Mouse (Mus musculus) kidney, embryonic 16.5 days (tissue): ENCODE measurements at regions not wholly inside any gene's neighbourhood (a gene's known extent, or its start where the extent isn't known, plus 50 kb on each side); places are given as distances from the start of the nearest gene placed in this dataset.
A peak's percentile ranks its signal among the peaks of the same experiment; 100 is the strongest.

Source experiments
- ATAC-seq: fragments of 200-750 bp; cut with Nextera tagmentation; 2 replicates; pipeline ENCODE4 v1.8.0; 2017; ENCODE audit warnings: moderate TSS enrichment; ENCODE audit not compliant: low FRiP score, low TSS enrichment
- H3K27ac ChIP-seq: fragments of 300-500 bp; sonication (generic); 2 replicates; pipeline ENCODE4 v1.5.1; 2014; ENCODE audit warnings: low read length
- H3K27me3 ChIP-seq: fragments of 300-500 bp; sonication (generic); 2 replicates; pipeline ENCODE4 v1.6.1; 2014; ENCODE audit warnings: low read length, control low read depth, mixed read lengths; ENCODE audit not compliant: insufficient read depth
- H3K36me3 ChIP-seq: fragments of 300-500 bp; sonication (generic); 2 replicates; pipeline ENCODE4 v1.6.1; 2014; ENCODE audit warnings: low read length, control low read depth, mixed read lengths; ENCODE audit not compliant: insufficient read depth
- H3K4me1 ChIP-seq: fragments of 300-500 bp; sonication (generic); 2 replicates; pipeline ENCODE4 v1.6.1; 2014; ENCODE audit warnings: low read length, control low read depth, mixed read lengths; ENCODE audit not compliant: insufficient read depth
- H3K4me2 ChIP-seq: fragments of 300-500 bp; sonication (generic); replicated peaks from 2 replicates; pipeline ENCODE4 v1.6.1; 2014; ENCODE audit warnings: low read depth, low read length
- H3K4me3 ChIP-seq: fragments of 300-500 bp; sonication (generic); 2 replicates; pipeline ENCODE4 v1.5.1; 2014; ENCODE audit warnings: mild to moderate bottlenecking, low read length
- H3K9ac ChIP-seq: fragments of 300-500 bp; sonication (generic); replicated peaks from 2 replicates; pipeline ENCODE4 v1.6.1; 2014; ENCODE audit warnings: low read length
- H3K9me3 ChIP-seq: fragments of 300-500 bp; sonication (generic); 2 replicates; pipeline ENCODE4 v1.6.1; 2016; ENCODE audit warnings: low read length, control low read depth
- WGBS: fragments of 180-500 bp; shearing (Covaris S2); extraction: QIAGEN DNeasy Blood & Tissue Kit; methylation state at CpG from one replicate; pipeline ENCODE4 v1.1.7; 2014; 5-methylcytosine and 5-hydroxymethylcytosine counted together

- H3K4me2 ChIP-seq, result no peak overlapping the region
- no peak overlapping the region for H3K9ac ChIP-seq
- no peaks in the 10 kb centered on the region for H3K4me1 ChIP-seq
- no peaks in the 10 kb centered on the region for H3K36me3 ChIP-seq
- no peak overlapping the region for H3K4me3 ChIP-seq
- no peaks in the 10 kb centered on the region for H3K9me3 ChIP-seq
- peak; percentile 96 for ATAC-seq
- no peaks in the 10 kb centered on the region for H3K27me3 ChIP-seq
- WGBS, result 79% methylated on average over 1 of the region's 1 CpGs
- H3K27ac ChIP-seq, result peak overlapping the region; percentile 43; the same call in 1 of the 2 replicates
Observed at GRCm38 (mm10) chr16:88412287-88412686, 94.5 kb downstream of the Cldn17 start.

DNA sequence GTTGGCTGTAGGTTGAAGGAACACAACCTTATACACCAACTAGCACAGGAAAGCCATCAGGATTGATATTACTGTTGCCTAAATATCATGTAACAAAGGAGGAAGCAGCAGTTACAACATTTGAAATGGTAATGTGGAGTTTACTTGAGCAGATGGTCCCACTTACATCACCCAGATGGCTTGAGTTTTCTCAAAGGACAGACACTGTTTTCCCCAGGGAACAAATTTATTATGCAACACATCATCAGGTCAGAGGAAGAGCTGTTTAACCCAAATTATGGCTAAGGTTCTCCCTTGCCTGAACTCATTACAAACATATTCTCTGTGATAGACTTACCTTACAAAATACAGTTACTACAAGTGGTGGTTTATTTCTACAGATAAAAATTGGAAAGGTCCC lies 98.6 kb downstream of the Cldn17 start:
- no peak overlapping the region for H3K27ac ChIP-seq
- H3K9ac ChIP-seq, result no peak overlapping the region
- no peaks in the 10 kb centered on the region for H3K9me3 ChIP-seq
- no peak overlapping the region for H3K4me2 ChIP-seq
- H3K4me1 ChIP-seq, result no peaks in the 10 kb centered on the region
- H3K27me3 ChIP-seq, result no peaks in the 10 kb centered on the region
- H3K36me3 ChIP-seq, result no peaks in the 10 kb centered on the region
- no peak for ATAC-seq
- no peak overlapping the region for H3K4me3 ChIP-seq

- H3K4me3 ChIP-seq, result no peak overlapping the region
- 80% methylated on average over 4 of the region's 4 CpGs for whole genome bisulfite sequencing
- H3K9me3 ChIP-seq, result no peaks in the 10 kb centered on the region
- no peak overlapping the region for H3K9ac ChIP-seq
- H3K4me1 ChIP-seq, result no peaks in the 10 kb centered on the region
- no peaks in the 10 kb centered on the region for H3K36me3 ChIP-seq
- H3K4me2 ChIP-seq, result no peak overlapping the region
- no peak overlapping the region for H3K27ac ChIP-seq
- no peaks in the 10 kb centered on the region for H3K27me3 ChIP-seq
- no peak for ATAC-seq
Observed at GRCm38 (mm10) chr16:88404331-88404730, 102.4 kb downstream of the Cldn17 start.

DNA sequence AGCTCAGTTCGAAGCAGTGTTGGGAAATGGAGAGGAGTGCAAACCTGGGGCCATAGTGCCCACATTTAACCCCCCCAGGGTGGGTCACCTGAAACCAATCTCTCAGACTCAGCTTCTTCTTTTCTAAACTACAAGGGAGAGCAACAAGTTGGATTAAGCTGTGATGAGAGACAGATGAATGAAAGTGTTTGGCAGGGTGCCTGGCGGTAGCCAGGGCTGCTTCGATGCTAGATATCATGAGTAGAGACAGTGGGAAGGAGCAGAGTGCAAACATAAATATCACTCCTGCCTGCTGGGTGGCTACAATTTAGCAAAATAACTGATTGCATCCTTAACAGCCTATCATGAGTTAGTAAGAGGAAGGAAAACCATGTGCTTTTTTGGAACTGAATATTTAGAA lies 106.9 kb downstream of the Cldn17 start:
- H3K4me1 ChIP-seq, result no peaks in the 10 kb centered on the region
- no peak overlapping the region for H3K27ac ChIP-seq
- H3K36me3 ChIP-seq, result no peaks in the 10 kb centered on the region
- H3K4me2 ChIP-seq, result no peak overlapping the region
- 74% methylated on average over 3 of the region's 3 CpGs for WGBS
- H3K27me3 ChIP-seq, result no peaks in the 10 kb centered on the region
- peaks cover 5% of the 10 kb centered on the region; the same call in 1 of the 2 replicates for H3K9me3 ChIP-seq
- no peak for ATAC-seq
- H3K4me3 ChIP-seq, result no peak overlapping the region
- no peak overlapping the region for H3K9ac ChIP-seq

DNA sequence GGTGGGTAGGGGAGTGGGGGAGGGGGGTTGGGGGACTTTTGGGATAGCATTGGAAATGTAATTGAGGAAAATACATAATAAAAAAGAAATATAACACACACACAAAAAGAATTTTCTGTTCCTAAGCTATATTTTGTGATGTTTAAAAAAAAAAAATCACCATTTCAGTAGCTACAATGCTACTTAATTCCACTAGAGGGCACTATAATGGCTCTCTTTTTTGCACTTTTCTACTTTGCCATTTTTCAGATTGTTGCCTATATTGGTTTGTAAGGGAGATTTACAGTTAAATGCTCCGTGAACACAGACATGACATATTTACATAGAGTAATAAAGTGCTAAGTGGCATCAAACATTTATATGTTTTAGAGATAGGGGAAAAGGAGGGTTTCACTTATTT lies 102.7 kb upstream of the Grik1 start:
- Histone ChIP-seq H3K9ac (no peak overlapping the region), H3K9me3 (peaks cover 5% of the 10 kb centered on the region; the same call in 1 of the 2 replicates), H3K4me3 (no peak overlapping the region), H3K27me3 (no peaks in the 10 kb centered on the region), H3K4me2 (no peak overlapping the region), H3K36me3 (no peaks in the 10 kb centered on the region), H3K27ac (no peak overlapping the region), H3K4me1 (no peaks in the 10 kb centered on the region)
- ATAC-seq, result no peak
- 36% methylated on average over 1 of the region's 1 CpGs for WGBS

DNA sequence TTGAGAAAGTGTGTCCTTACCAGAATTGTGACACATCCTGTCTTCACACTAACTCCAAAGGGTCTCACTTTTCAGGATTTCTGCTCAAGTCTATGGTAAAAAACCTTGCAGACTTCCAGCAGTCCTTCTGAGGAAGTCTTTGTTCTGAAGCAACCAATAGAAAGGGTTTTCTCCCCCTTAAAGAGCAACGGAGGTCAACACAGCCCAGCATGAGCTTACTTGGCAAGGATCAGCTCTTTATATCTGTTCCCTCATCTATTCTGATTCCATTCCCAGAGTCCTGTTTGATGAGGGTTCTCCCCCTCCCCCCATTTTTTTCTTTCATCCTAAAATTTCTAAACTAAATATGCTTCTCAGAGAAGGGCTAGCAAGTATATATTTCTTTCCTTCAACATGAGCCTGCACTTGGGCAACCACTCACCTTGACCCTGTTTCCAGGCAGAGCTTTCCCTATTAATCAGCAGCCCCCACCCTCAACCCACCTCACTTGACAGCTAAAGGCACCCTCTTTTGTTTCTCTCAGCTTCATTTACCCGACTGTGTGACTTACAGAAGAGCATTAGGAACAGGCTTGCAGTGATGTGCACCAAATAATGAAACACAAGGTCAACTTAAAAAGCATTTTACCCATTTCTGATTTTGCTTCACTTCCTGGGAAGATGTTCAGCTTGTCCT lies 91.7 kb upstream of the Grik1 start:
- Histone ChIP-seq H3K4me2 (no peak overlapping the region), H3K9ac (no peak overlapping the region), H3K27me3 (no peaks in the 10 kb centered on the region), H3K4me1 (no peaks in the 10 kb centered on the region), H3K36me3 (no peaks in the 10 kb centered on the region), H3K4me3 (no peak overlapping the region), H3K9me3 (no peaks in the 10 kb centered on the region), H3K27ac (no peak overlapping the region)
- WGBS, result 11% methylated on average over 2 of the region's 2 CpGs
- no peak for ATAC-seq

DNA sequence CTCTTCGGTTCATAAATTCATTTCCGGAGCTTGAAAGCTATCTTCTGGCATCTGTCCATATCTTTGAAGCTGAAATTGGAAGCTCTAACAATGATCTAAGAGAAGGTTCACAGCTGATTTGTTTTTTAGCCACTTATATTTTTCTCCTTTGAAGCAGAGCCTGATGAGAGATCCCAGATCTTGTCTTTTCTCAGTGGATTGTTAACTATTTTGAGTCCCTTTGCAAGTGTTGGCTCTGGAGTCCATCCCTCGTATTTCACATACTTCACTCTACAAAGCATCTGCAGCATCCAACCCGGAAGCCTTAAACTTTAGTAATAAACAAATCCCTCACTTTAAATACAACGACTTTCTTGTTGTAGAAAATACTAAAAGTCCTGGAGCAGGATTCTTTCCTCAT lies 85.6 kb upstream of the Grik1 start:
- H3K27ac ChIP-seq, result no peak overlapping the region
- H3K36me3 ChIP-seq, result no peaks in the 10 kb centered on the region
- H3K9me3 ChIP-seq, result no peaks in the 10 kb centered on the region
- H3K4me1 ChIP-seq, result peaks cover 22% of the 10 kb centered on the region
- ATAC-seq, result no peak
- H3K9ac ChIP-seq, result no peak overlapping the region
- H3K27me3 ChIP-seq, result no peaks in the 10 kb centered on the region
- no peak overlapping the region for H3K4me3 ChIP-seq
- 47% methylated on average over 5 of the region's 5 CpGs for WGBS
- H3K4me2 ChIP-seq, result no peak overlapping the region

DNA sequence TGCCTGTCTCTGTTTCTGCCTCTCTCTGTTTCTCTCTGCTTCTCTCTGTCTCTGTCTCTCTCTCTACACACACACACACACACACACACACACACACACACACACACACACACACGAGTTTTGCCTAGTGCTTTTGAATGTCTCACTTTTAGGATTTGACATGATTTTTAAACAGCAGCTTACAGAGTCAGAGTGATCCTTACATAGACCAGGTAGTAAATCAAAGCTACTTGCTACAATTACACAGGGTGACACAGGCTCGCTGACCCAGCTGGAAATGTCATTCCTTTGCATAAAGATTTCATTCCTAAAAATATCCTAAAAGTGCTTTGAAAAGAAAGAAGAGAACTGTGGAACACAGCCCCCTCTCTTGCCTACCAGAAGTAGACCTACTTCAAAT lies 84.5 kb upstream of the Grik1 start:
- WGBS, result 5% methylated on average over 2 of the region's 2 CpGs
- Histone ChIP-seq H3K9me3 (no peaks in the 10 kb centered on the region), H3K9ac (no peak overlapping the region), H3K4me3 (no peak overlapping the region), H3K36me3 (no peaks in the 10 kb centered on the region), H3K4me2 (no peak overlapping the region), H3K27me3 (no peaks in the 10 kb centered on the region), H3K27ac (no peak overlapping the region), H3K4me1 (peaks cover 22% of the 10 kb centered on the region)
- peak; percentile 80; the same call in 1 of the 2 replicates for ATAC-seq

GRCm38 (mm10) chr16:88372034-88372433 lies 82.0 kb upstream of the Grik1 start:
- no peaks in the 10 kb centered on the region for H3K9me3 ChIP-seq
- 37% methylated on average over 7 of the region's 7 CpGs for WGBS
- H3K4me2 ChIP-seq, result no peak overlapping the region
- peaks cover 22% of the 10 kb centered on the region for H3K4me1 ChIP-seq
- ATAC-seq, result peak; percentile 71; the same call in 1 of the 2 replicates
- no peaks in the 10 kb centered on the region for H3K36me3 ChIP-seq
- no peak overlapping the region for H3K4me3 ChIP-seq
- H3K27ac ChIP-seq, result no peak overlapping the region
- no peaks in the 10 kb centered on the region for H3K27me3 ChIP-seq
- no peak overlapping the region for H3K9ac ChIP-seq

DNA sequence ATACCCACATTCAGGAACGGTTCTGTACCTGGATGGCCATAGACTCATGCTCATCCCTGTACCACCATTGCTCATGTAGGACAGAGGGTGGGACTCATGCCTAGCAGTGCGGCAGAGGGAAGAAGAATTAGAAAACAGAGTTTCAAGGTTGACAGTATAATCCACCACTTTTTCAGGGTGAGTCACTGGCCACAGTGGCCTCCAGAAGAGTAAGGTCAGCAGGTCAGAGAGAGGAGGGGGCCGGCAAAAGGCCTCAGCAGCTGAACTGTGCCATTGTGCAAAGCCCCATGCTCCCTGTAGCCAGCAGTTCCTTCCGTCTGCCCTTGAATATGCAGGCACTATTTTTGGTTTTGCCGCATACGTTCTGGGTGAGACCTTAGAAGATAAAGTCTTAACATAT lies 78.1 kb upstream of the Grik1 start:
- no peaks in the 10 kb centered on the region for H3K36me3 ChIP-seq
- H3K27ac ChIP-seq, result no peak overlapping the region
- H3K4me1 ChIP-seq, result no peaks in the 10 kb centered on the region
- WGBS, result 65% methylated on average over 6 of the region's 6 CpGs
- no peak overlapping the region for H3K4me3 ChIP-seq
- 0 out of 2 replicates have a peak, but pooled peaks have one; percentile 23 for ATAC-seq
- no peaks in the 10 kb centered on the region for H3K9me3 ChIP-seq
- no peaks in the 10 kb centered on the region for H3K27me3 ChIP-seq
- H3K4me2 ChIP-seq, result no peak overlapping the region
- no peak overlapping the region for H3K9ac ChIP-seq
